Mouse (Mus musculus) CH12.LX (cell line): ENCODE data around the gene Fxyd2.

ENCODE experiments used
- CHD1 ChIP-seq: IDR thresholded peaks from 2 replicates; pipeline ENCODE4 v1.6.1; 2012; ENCODE audit warnings: low read depth, low read length, improper control_type of control experiment, inconsistent platforms
- CHD2 ChIP-seq: IDR thresholded peaks from 2 replicates; pipeline ENCODE4 v1.6.1; 2011; ENCODE audit warnings: low read length, improper control_type of control experiment
- CTCF ChIP-seq, 2 experiments: IDR thresholded peaks in 1 of 2; conservative IDR thresholded peaks in 1 of 2; 2 replicates each; pipeline ENCODE4 v1.5.1; 2011 to 2012; ENCODE audit warnings: low read depth in 2 of 2, low read length in 2 of 2, improper control_type of control experiment in 1 of 2, inconsistent platforms in 1 of 2, mild to moderate bottlenecking in 1 of 2, moderate library complexity in 1 of 2
- E2F4 ChIP-seq: IDR thresholded peaks from 2 replicates; pipeline ENCODE4 v1.6.1; 2011; ENCODE audit warnings: low read depth, low read length, improper control_type of control experiment; ENCODE audit not compliant: insufficient replicate concordance
- ELF1 ChIP-seq: IDR thresholded peaks from 2 replicates; pipeline ENCODE4 v1.6.1; 2014; ENCODE audit warnings: low read depth, mild to moderate bottlenecking, inconsistent platforms, low read length, improper control_type of control experiment
- EP300 ChIP-seq: IDR thresholded peaks from 2 replicates; pipeline ENCODE4 v1.6.1; 2011; ENCODE audit warnings: low read length, improper control_type of control experiment
- MEF2A ChIP-seq: IDR thresholded peaks from 2 replicates; pipeline ENCODE4 v1.6.1; 2014; ENCODE audit warnings: low read depth, mild to moderate bottlenecking, inconsistent platforms, low read length, improper control_type of control experiment, borderline replicate concordance
- MXI1 ChIP-seq: IDR thresholded peaks from 2 replicates; pipeline ENCODE4 v1.6.1; 2011; ENCODE audit warnings: mild to moderate bottlenecking, low read depth, low read length, improper control_type of control experiment
- MYC ChIP-seq: IDR thresholded peaks from 2 replicates; pipeline ENCODE4 v1.6.1; 2011; ENCODE audit warnings: low read depth, mild to moderate bottlenecking, improper control_type of control experiment, low read length
- POLR2A ChIP-seq: IDR thresholded peaks from 2 replicates; pipeline ENCODE4 v1.6.1; 2011; ENCODE audit warnings: low read depth, mild to moderate bottlenecking, improper control_type of control experiment, low read length
- RCOR1 ChIP-seq: conservative IDR thresholded peaks from 2 replicates; pipeline ENCODE4 v1.6.1; 2012; ENCODE audit warnings: low read depth, mild to moderate bottlenecking, inconsistent platforms, low read length, improper control_type of control experiment
- SMC3 ChIP-seq: IDR thresholded peaks from 2 replicates; pipeline ENCODE4 v1.6.1; 2011; ENCODE audit warnings: low read depth, low read length, improper control_type of control experiment
- TBP ChIP-seq: conservative IDR thresholded peaks from 2 replicates; pipeline ENCODE4 v1.6.1; 2011; ENCODE audit warnings: low read depth, low read length, improper control_type of control experiment
- UBTF ChIP-seq: IDR thresholded peaks from 2 replicates; pipeline ENCODE4 v1.6.1; 2012; ENCODE audit warnings: low read depth, mild to moderate bottlenecking, inconsistent platforms, low read length, improper control_type of control experiment, moderate library complexity

GRCm38 (mm10) chr9:45415912-45416311, 16.4 kb downstream of the Fxyd2 start:
- TF ChIP-seq CHD2 (no peak), ELF1 (no peak), RCOR1 (no peak), CTCF (conservative IDR thresholded peaks at IDR 0.05 in 1 of 2, IDR thresholded peaks at IDR 0.05 in 1 of 2; ENCODE audit: low read depth in 2 of 2, low read length in 2 of 2) (peak; percentile 92 to 100), CHD1 (no peak), MXI1 (no peak), MEF2A (no peak), SMC3 (peak; percentile 88), MYC (no peak), EP300 (no peak), TBP (no peak), UBTF (no peak), E2F4 (no peak), POLR2A (no peak)
